Mouse (Mus musculus) macrophage (primary cell): ENCODE results near the gene Fbp1. TPM values are rescaled to one million over a fixed set of nuclear protein-coding genes. Genes with fewer than 3 reads are reported as not detected.
"Not testable (repeated sequence)": the region's sequence is repeated elsewhere in the genome, so short reads cannot be mapped to it uniquely, and the experiment has no call there.

Source experiments
- H3K27ac ChIP-seq: fragments of 350-480 bp; formaldehyde crosslinking; 2 replicates; pipeline ENCODE4 v1.9.0; 2021
- H3K36me3 ChIP-seq: fragments of 350-480 bp; formaldehyde crosslinking; 2 replicates; pipeline ENCODE4 v1.9.0; 2021; ENCODE audit errors: inconsistent target
- H3K4me3 ChIP-seq: fragments of 350-480 bp; formaldehyde crosslinking; 2 replicates; pipeline ENCODE4 v1.9.0; 2021; ENCODE audit errors: inconsistent target
- H3K79me2 ChIP-seq: fragments of 350-480 bp; formaldehyde crosslinking; 2 replicates; pipeline ENCODE4 v1.9.0; 2021; ENCODE audit errors: inconsistent target
- WGBS: methylation state at CpG from one replicate; pipeline ENCODE4 v1.1.7; 2026; ENCODE audit warnings: inconsistent platforms; ENCODE audit not compliant: missing documents; 5-methylcytosine and 5-hydroxymethylcytosine counted together
- polyA plus RNA-seq: library from polyadenylated mRNA; stranded (reverse); fragments of 250-400 nt; gene quantifications from 3 replicates; pipeline ENCODE4 v1.2.4, GENCODE M21; 2018; ENCODE audit warnings: inconsistent platforms

The Fbp1 gene
- polyA plus RNA-seq, 1 experiment from 2014 or later = 0.13 TPM

GRCm38 (mm10) chr13:62872252-62872651 is 15.8 kb downstream of the Fbp1 start:
- Histone ChIP-seq H3K4me3 (no peak overlapping the region), H3K27ac (no peak overlapping the region), H3K36me3 (no peaks in the 10 kb centered on the region), H3K79me2 (no peaks in the 10 kb centered on the region)
- WGBS = 85% methylated on average over 3 of the region's 3 CpGs

DNA sequence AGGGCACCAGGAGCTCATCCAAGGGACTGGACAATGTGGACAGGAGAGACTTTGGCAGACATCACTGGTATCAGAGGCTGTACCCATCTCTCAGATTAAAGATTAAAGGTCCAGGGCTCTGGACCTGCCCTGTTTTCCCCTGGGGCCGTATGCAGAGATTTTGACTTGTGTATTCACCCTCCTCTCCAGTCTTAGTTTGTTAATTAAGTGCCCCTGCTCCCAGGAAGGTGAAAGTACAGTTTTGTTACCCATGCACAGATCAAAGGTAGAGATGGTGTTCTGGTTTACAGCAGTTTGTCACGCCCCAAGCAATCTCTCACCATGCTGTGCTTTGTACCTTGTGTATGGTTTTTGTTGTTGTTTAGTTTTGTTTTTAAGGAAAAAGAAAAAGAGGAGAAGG is 17.5 kb downstream of the Fbp1 start:
- Histone ChIP-seq H3K27ac (no peak overlapping the region), H3K4me3 (no peak overlapping the region), H3K36me3 (no peaks in the 10 kb centered on the region), H3K79me2 (no peaks in the 10 kb centered on the region)
- 91% methylated on average over 2 of the region's 2 CpGs for WGBS

DNA sequence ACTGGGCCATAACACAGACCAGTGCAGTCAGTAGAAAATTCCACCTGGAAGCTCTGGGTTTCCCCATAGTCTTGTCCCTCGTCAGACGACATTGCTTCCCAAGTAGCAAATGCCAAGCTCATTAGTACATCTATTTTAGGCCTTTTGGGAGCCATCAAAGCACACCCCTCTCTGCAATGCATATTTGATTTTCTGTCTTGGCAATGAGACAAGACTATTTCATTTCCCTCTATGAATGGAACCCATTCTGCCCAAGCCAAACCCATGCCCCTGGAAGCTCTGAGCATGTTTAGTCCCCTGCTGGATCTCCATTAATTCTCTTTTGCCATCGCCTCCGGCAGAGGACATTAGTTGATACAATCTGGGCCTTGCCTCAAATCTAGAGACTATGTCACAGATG is 21.3 kb downstream of the Fbp1 start:
- Histone ChIP-seq H3K4me3 (no peak overlapping the region), H3K79me2 (no peaks in the 10 kb centered on the region), H3K36me3 (no peaks in the 10 kb centered on the region), H3K27ac (no peak overlapping the region)
- 98% methylated on average over 4 of the region's 4 CpGs for WGBS

- 92% methylated on average over 11 of the region's 11 CpGs for WGBS
- H3K4me3 ChIP-seq = no peak overlapping the region
- no peaks in the 10 kb centered on the region for H3K79me2 ChIP-seq
- H3K36me3 ChIP-seq = no peaks in the 10 kb centered on the region
- no peak overlapping the region for H3K27ac ChIP-seq
Observed at GRCm38 (mm10) chr13:62865651-62866315, 22.3 kb downstream of the Fbp1 start.

DNA sequence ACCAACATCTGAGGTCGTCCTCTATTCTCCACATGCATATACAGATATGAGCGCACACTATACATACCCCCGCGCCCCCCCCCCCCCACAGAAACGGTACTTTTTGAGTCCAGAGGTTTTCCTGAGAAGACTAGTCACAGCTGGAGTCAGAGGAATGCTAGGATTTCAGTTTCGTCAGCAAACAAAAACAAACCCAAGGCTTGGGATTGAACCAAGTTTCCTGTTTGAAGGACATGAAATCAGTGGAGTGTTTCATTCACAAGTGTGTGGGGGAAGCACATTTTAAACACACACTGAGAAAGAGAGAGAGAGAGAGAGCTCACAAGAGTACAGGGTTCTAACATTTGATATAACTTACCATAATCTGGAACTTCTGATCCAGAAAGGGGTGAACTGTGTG is 24.3 kb downstream of the Fbp1 start:
- Histone ChIP-seq H3K79me2 (no peaks in the 10 kb centered on the region), H3K4me3 (no peak overlapping the region), H3K36me3 (no peaks in the 10 kb centered on the region), H3K27ac (no peak overlapping the region)
- WGBS = 51% methylated on average over 5 of the region's 6 CpGs

DNA sequence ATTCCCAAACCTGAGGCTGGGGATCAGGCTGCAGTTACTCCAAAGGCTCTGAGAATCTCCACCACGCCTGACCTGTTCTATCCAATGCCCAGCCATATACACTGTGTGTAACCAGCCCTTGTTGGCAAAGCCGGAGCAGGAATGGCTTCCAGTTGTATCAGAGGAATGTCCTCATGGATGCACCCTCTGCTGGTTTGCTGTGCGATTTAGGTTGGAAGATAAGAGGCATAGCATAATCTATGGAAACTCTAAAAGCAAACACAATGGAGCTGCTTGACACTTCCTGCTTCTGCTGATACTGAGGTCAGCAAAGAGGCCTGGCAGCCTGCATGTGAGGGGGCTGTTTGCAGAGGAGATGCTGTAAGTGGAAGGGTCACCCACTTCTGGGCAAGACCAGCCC is 25.2 kb downstream of the Fbp1 start:
- WGBS = 85% methylated on average over 3 of the region's 3 CpGs
- no peaks in the 10 kb centered on the region for H3K36me3 ChIP-seq
- H3K79me2 ChIP-seq = no peaks in the 10 kb centered on the region
- H3K27ac ChIP-seq = no peak overlapping the region
- no peak overlapping the region for H3K4me3 ChIP-seq

- H3K79me2 ChIP-seq = no peaks in the 10 kb centered on the region
- H3K27ac ChIP-seq = no peak overlapping the region
- WGBS = 81% methylated on average over 4 of the region's 4 CpGs
- H3K36me3 ChIP-seq = no peaks in the 10 kb centered on the region
- no peak overlapping the region for H3K4me3 ChIP-seq
Observed at GRCm38 (mm10) chr13:62860068-62860467, 28.0 kb downstream of the Fbp1 start.

DNA sequence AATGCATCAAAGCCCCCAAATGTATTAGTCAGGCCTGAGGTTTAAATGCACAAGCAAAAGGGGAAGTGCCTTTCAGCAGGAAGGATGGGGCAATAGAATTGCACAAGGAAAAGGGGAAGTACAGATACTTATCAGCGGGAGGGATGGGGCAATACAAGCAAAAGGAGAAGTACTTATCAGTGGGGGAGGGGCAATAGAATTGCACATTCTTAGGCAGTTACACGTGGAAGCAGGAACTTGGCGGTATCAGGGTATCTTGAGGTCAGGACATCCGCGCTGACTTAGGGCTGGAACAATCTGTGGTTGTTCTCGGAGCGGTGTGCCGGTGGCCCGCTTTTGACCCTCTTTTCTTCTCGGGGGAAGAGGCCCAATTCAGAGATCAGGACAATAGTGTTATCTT is 28.8 kb downstream of the Fbp1 start:
- H3K36me3 ChIP-seq, H3K27ac ChIP-seq, H3K4me3 ChIP-seq, H3K79me2 ChIP-seq: not testable (repeated sequence)
- WGBS = 27% methylated on average over 10 of the region's 10 CpGs

- WGBS = 86% methylated on average over 21 of the region's 21 CpGs
- H3K79me2 ChIP-seq = no peaks in the 10 kb centered on the region
- H3K36me3 ChIP-seq = no peaks in the 10 kb centered on the region
- H3K27ac ChIP-seq = no peak within 1 kb of the TSS
- no peak within 1 kb of the TSS for H3K4me3 ChIP-seq
Observed at GRCm38 (mm10) chr13:62857941-62858915, 29.9 kb downstream of the Fbp1 start, which contains the start of gene Fbp2. Fbp2 (minus strand) TSS chr13:62858422.

DNA sequence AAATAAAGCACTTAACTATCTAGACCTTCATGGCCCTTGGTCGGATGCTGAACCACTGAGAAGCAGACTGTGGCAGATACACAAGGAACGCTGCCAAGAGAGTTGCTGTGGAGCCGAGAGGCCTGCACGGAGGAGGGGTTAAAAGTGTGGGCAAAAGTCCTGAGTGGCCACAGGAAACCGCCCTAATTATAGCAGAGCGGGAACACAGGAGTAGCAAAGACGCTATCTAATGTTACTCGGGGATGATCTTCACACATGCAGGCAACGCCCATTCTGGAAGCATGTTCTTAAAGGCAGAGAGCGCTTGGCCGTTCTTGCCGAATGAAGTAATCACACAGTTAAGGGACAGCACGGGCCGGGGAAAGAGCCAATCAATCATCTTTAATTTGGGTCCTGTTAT is 31.2 kb downstream of the Fbp1 start:
- Histone ChIP-seq H3K27ac (no peak overlapping the region), H3K36me3 (no peaks in the 10 kb centered on the region), H3K4me3 (no peak overlapping the region), H3K79me2 (no peaks in the 10 kb centered on the region)
- 92% methylated on average over 14 of the region's 14 CpGs for WGBS

- no peaks in the 10 kb centered on the region for H3K36me3 ChIP-seq
- H3K4me3 ChIP-seq = no peak overlapping the region
- H3K27ac ChIP-seq = no peak overlapping the region
- 2% methylated on average over 5 of the region's 5 CpGs for WGBS
- no peaks in the 10 kb centered on the region for H3K79me2 ChIP-seq
Observed at GRCm38 (mm10) chr13:62856305-62856675, 31.8 kb downstream of the Fbp1 start.

DNA sequence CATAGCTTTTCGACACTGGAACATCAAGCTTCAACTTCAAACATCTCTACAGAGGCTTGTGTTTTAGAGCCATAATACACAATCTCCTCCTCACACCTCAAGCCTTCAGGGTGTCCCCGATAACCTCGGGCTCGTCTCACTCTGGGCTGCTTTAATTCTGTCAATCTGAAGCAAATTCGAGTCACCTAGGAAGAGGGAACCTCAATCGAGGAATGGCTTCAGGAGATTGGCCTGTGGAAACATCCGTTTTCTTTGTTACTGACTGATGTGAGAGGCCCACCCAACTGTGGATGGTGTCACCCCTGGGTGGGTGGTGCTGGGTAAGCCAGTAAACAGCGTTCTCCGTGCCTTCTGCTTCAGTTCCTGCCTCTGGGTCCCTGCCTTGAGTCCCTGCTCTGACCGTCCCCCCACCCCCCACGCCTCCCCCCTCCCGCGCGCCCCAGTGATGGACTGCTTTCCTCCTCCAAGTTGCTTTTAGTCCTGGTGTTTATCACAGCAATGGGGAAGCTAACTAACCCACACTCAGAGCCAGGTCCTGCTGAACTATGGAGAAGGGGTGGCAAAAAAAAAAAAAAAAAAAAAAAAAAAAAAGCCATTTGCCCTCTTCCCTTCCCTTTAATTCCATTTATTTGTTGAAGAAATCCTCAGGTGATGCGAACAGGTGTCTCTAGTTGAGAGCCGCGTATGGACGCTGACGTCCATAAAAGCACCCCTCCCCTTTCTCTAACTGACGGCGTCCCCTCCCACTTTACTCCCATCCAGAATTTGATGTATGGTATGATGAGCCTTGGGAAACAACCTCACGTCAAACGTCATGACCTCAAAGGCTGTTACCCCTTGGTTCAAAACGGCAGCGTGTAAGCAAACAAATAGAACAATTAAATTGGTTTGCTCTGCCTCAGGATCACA is 32.4 kb downstream of the Fbp1 start:
- 34% methylated on average over 20 of the region's 25 CpGs for WGBS
- no peaks in the 10 kb centered on the region for H3K79me2 ChIP-seq

DNA sequence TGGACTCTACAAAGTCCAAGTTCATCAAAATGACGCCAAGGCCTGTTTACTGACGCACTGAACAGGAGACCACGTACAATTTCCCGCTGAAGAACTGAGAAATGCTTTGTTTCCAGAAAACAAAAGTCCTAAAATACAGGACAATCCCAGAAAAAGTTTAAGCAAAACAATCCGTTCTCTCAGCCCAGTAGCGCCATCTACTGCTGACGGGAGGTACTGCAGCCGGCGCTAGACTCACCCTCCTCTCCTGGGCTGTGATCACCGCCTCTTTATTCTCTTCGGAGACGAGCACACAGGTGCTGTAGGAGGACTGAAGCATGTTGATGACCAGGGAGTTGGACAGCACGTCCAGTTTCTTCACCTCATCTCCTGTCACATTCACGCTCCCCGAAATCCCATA is 33.4 kb downstream of the Fbp1 start:
- no peaks in the 10 kb centered on the region for H3K36me3 ChIP-seq
- WGBS = 22% methylated on average over 13 of the region's 15 CpGs

More for the DNA sequence above, 32.4 kb downstream of the Fbp1 start:
- no peak overlapping the region for H3K4me3 ChIP-seq
- no peaks in the 10 kb centered on the region for H3K36me3 ChIP-seq
- H3K27ac ChIP-seq = no peak overlapping the region

GRCm38 (mm10) chr13:62833341-62833740 is 54.7 kb downstream of the Fbp1 start:
- H3K4me3 ChIP-seq = no peak overlapping the region
- WGBS = 51% methylated on average over 4 of the region's 4 CpGs
- no peaks in the 10 kb centered on the region for H3K79me2 ChIP-seq
- no peaks in the 10 kb centered on the region for H3K36me3 ChIP-seq
- no peak overlapping the region for H3K27ac ChIP-seq

More for the DNA sequence above, 33.4 kb downstream of the Fbp1 start:
- Histone ChIP-seq H3K4me3 (no peak overlapping the region), H3K27ac (no peak overlapping the region), H3K79me2 (no peaks in the 10 kb centered on the region)
